Mouse (Mus musculus) testis, postnatal 10 days (tissue): ENCODE measurements around the gene Srp14.

Experiments used
- DNase-seq: peaks from one replicate; pipeline ENCODE4 v3.0.0; 2021; ENCODE audit warnings: low spot score

Gene Srp14

GRCm38 (mm10) chr2:118490241-118491091 is 11.0 kb upstream of the Srp14 start:
- peak; percentile 64 for DNase-seq

DNA sequence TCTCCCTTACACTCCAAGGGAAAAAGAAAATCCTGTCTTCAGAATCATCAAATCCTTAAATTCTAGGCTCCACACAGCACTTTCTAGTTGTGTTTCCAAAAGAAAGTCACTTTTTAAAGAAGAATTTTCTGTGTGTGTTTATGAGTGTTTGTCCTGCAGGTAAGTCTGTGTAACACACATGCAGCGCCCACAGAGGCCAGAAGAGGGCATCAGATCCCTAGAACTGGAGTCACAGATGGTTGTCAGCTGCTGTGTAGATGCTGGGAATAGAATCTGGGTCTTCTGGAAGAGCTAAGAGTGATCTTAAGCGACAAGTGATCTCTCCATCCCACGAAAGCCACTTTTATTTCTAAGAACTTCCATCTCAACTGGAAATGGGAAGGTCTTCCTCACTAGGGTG is 8.3 kb upstream of the Srp14 start:
- DNase-seq: peak; percentile 64

DNA sequence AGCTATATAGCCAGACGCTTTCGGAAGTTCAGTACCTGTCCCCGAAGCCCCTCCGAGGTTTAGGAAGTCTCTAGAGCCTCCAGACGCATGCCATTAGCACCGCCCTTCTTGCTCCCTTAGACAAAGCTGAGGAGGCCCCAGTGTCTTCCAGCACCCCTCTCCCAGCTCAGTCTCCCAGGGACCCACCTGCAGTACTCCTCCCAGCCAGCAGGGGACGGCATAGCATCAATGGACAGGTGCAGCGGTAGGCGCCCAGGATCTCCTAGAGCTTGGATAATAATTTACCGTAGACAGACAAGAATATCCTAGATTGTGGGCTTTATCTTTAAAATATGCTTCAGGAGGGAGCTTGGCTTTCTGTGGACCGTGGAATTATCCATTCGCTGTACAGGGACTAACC is 7.4 kb upstream of the Srp14 start:
- peak; percentile 94 for DNase-seq

GRCm38 (mm10) chr2:118485415-118485814 is 5.9 kb upstream of the Srp14 start:
- no peak for DNase-seq

DNA sequence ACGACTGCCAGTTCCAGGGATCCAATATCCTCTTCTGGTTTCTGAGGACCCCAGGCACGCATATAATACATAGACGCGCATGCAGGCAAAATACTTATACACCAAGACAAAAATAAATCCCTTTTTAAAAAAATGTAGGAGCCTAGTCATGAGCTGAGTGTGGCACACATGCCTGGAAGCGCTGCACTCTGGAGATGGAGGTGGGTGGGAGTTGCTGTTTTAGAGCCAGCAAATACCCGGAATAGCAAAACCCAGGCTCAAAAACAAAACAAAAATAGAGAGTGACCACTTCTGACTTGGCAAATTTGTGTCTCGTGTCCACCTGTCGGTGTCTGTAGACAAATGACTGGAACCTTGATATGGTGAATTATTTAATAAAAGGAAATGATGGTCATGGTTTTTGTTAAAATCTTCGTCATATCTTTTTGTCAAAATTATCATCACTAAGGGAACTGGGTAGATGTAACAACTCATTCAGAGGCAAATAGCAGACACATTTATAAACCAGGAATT is 4.9 kb upstream of the Srp14 start:
- DNase-seq: no peak

GRCm38 (mm10) chr2:118483032-118483431 is 3.5 kb upstream of the Srp14 start:
- DNase-seq: no peak

GRCm38 (mm10) chr2:118480886-118481285 is 1.4 kb upstream of the Srp14 start:
- no peak for DNase-seq

DNA sequence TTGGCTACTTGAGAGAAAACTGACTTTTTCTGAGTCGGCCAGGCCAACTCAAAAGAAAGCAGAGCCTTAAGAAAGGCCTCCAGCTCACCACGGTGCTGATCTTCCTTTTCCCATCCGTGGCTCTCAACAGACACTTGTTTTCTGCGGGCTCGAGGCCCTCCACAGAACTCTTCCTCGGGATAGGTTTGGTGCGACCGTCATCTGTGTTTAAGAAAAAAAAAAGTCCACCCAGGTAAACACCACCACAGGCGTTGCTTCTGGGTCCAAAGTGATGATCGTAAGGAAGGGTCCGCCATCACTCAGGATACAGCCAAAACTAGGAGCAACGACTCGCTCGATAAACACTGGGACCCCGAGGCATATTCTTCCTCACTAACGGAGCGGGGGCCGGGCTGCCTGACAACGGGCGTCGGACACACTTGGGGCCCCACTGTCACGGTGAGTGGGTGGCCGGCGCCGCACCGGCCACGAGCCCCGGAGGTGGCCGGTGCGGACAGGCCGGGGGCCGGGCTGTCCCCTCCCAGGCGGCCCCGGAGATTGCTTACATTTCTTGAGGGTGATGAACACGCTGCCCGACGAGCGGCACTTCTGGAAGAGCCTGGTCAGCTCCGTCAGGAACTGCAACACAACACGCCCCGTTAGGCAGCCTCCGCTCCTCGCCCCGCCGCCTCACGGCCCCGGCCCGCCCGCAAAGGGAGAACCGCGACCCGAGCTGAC is 520 bp downstream of the Srp14 start:
- DNase-seq: no peak

DNA sequence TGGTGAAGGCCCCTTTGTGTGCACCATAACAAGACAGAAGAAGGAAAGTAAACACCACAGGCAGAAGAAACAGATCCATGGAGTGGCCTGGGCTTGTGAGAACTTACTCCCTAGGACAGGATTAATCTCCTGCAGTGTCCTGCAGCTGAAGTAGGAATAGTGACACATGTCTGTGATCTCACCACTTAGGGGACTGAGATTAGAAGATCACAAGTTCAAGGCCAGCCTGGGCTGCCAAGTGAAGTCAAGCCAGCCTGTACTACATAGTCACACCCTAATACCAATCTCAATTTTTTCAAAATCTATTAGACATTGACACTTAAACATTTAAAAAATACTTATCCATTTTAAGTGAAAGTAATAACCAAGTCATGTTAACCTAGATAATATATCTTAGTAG is 11.2 kb downstream of the Srp14 start:
- DNase-seq: no peak

DNA sequence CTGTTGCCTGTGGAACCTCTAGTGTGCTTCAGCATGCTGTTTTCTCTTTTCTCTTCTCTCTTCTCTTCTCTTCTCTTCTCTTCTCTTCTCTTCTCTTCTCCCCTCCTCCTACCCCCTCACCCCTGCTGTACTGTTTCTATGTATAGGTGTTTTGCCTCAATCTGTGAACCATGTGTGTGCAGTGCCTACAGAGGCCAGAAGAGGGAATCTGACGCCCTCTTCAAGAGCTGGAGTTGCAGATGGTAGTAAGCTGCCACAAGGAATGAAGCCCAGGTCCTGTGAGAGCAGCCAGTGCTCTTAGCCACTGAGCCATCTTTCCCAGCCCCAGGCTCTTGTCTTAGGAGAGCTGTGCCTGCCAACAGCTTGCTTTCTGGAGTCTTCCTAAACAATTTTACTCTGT is 12.9 kb downstream of the Srp14 start:
- DNase-seq: no peak

DNA sequence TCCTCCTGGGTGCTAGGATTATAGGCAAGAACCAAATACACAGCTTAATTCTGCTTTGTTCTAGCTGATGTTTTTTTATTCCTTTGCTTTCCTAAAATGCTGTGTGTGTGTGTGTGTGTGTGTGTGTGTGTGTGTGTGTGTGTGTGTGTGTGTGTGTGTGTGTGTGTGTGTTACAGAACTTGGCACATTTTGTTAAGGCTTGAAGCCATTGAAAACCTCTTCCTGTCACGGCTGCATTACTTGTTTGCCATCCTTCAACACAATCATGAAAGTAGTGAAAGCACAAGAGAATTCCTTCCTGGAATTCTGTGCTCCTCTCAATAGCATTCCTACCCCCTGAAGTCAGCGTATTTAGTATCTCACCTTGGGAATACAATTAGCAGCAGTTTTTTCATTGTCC is 13.6 kb downstream of the Srp14 start:
- no peak for DNase-seq

GRCm38 (mm10) chr2:118464450-118464849 is 15.1 kb downstream of the Srp14 start:
- DNase-seq: no peak

DNA sequence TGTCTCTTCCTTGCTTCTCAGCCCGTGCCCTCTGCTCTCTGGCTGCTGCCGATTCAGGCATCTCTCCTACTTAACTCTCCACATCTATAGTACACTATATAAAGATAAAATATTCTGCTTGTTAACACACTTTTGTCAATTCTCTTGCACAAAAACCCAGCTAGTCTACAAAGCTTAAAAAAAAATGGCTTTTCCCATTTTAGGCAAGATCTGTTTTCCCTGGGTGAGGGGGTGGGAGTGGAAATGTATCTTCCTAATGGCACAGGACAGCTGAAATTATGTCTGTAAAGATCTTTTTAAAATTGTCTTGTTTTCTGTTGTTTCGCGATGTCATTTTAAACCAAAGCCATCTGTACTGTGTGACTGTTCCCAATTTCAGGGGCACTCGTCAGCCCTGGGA is 16.0 kb downstream of the Srp14 start:
- DNase-seq: no peak

DNA sequence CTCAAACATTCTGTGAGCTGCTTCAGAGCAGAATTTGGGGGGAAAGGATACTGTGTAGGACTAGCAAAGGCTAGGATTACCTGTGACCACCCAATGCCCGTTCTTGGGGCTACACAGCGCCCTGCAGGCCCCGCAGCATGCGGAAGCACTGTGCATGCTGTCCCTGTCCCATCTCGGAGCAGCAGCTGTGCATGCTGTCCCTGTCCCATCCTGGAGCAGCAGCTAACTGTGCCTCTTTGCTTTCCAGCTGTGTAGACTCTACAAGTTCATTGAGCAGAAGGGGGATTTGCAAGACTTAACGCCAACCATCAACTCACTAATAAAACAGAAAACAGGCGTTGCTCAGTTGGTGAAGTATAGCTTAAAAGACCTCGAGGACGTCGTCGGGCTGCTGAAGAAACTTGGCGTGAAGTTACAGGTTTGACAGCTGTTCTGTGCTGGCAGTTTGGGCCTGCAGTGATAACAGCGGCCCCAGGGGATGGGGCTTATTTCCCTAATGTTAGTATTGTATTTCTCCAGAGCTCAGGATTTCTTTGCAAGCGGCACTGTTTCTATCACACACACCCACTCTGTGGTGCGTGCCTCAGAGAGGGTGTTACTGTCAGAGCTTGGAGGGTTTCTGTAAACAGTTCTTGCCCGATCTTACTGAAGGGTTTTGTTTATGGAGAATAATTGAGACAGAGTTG is 17.9 kb downstream of the Srp14 start:
- no peak for DNase-seq

- no peak for DNase-seq
Observed at GRCm38 (mm10) chr2:118457463-118458261, 21.8 kb downstream of the Srp14 start.

- DNase-seq: no peak
Observed at GRCm38 (mm10) chr2:118457029-118457428, 22.5 kb downstream of the Srp14 start.

- DNase-seq: no peak
Observed at GRCm38 (mm10) chr2:118451056-118451455, 28.5 kb downstream of the Srp14 start.

- no peak for DNase-seq
Observed at GRCm38 (mm10) chr2:118448181-118448580, 31.3 kb downstream of the Srp14 start.

DNA sequence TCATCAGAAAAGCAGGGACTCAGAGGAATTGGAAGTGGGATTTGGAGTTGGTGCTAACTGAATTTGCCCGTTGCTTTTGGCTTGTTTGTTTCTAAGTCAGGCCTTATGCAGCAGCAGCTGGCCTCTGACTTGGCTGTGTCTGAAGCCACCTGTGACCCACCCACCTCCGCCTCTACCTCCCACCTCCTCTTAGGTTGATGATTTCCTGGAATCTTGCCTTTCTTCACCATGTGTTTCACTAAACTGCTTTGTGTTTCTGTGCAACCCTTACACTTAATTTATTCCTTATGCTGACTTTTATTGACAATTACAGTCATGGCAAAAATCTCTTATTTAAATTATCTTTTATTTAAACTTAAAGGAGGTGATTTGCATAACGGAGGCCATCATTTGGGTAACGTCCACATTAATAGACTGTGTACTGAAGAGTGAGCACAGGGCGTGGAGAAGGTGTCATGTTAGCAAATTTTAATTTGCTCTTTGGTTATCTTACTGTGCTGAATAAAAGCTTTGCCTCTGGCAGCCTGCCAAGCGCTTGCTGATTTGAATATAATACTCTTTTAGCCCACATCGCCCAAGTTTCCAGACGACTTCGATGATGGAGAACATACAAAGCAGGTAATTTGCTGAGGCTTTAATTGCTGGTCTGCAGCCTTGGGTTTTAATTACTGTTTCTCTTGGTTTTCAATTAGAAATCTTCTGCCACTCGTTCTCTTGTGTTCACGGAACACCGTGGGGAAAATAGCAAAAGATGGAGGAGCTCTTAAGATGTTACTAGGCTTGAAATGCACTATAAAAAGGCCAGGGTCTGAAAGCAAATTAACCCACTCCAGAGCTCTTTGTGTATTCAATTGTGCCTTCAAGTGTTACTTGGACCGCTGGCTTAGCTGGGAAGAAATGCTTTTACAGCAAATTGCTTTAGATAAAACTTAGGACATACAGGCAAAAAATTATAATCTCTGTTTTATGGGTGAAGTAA is 33.5 kb downstream of the Srp14 start:
- peak; percentile 63 for DNase-seq

DNA sequence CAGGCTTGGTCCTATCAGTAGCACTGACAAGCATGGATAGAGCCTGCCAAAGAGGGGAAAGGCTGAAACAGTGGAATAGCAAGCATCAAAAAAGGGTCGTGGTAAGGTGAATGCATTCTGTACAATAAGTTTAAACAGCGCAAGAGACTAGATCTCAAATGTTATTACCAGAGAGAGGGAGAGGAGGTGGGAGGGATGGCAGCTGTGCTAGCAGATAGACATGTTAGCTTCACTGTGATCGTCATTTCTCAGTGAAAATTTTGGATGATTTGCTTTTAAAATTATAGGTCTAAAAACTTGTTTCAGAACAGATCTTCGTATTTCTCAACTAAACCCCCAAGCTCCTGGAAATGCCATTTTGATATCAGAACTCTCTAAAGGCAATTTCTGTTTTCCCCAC is 36.8 kb downstream of the Srp14 start:
- DNase-seq: no peak

DNA sequence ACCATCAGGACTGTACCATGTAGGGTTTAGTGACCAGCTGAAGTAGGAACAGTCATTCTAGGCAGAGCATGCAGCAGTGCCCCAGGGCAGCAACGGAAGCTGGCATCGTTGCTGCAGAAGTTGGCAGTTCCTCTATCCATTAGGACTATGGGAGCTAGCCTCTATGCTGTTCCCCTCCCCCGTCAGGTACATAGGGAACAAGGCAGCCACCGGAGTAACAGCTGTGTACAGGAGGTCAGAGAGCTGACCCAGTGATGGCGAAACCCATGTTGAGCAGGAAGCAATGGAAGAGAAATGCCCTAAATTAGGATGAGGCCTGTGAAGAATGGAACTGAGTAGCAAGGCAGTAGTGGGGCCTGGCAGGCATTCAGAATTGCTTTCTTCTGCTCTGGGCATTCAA is 37.3 kb downstream of the Srp14 start:
- DNase-seq: no peak
